21 mouse cellular contexts compared by ENCODE assay signal in the genomic region with DNA sequence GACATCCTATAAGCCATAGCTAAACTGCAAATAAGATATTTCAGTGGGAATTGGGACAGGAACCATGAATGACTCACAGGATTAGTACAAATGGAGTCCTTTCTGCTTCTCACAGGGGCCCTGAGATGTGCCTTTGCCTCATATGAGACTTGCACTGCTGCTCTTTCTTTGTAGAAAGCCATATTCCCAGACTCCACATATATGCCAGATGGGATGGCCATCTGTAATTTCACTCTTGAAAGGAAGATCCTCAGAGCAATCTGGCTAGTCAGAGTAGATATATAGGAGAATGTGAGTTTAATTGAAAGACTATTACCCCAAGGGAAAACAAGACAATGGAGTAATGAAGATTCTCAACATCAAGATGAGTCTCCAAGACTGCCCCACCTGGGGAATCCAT. TPM values are rescaled to one million over a fixed set of nuclear protein-coding genes. Genes with fewer than 3 reads are reported as not detected.
DNase-seq lines count a peak whose midpoint lies in the region; ATAC-seq and TF ChIP-seq lines count a peak whose summit lies in the region.
"Had no signal": no experiment of that assay in that cellular context is flagged by ENCODE, and none has a peak within 500 bp of the region (broad histone marks: within the 10 kb centered on the region; RNA-seq: fewer than 3 reads in every experiment).

No protein-coding gene starts in this region.

- H3K9me3 ChIP-seq in forebrain, embryonic 14.5 days (replicated peaks; ENCODE audit: control insufficient read depth, low read length): no peaks in the 10 kb centered on the region
- no peaks in the 10 kb centered on the region for H3K9me3 ChIP-seq in forebrain, embryonic 11.5 days (ENCODE audit: control insufficient read depth, low read length)
- H3K9me3 ChIP-seq: embryonic facial prominence, embryonic 13.5 days; forebrain, embryonic 13.5 days; heart, embryonic 12.5 days; hindbrain, embryonic 10.5 days had no signal

- H3K4me2 ChIP-seq in forebrain, embryonic 14.5 days (ENCODE audit: low read length): no peak overlapping the region
- H3K4me2 ChIP-seq in forebrain, embryonic 11.5 days (ENCODE audit: low read depth, low read length, severe bottlenecking): no peak overlapping the region
- H3K4me2 ChIP-seq: embryonic facial prominence, embryonic 13.5 days; forebrain, embryonic 13.5 days; heart, embryonic 12.5 days; hindbrain, embryonic 14.5 days had no signal

- no peaks in the 10 kb centered on the region for H3K4me1 ChIP-seq in forebrain, embryonic 14.5 days (ENCODE audit: control insufficient read depth, insufficient read depth, low read length)
- H3K4me1 ChIP-seq in forebrain, embryonic 11.5 days (replicated peaks; ENCODE audit: control insufficient read depth, insufficient read depth, low read length): no peaks in the 10 kb centered on the region
- H3K4me1 ChIP-seq: embryonic facial prominence, embryonic 13.5 days; forebrain, embryonic 13.5 days; heart, embryonic 12.5 days; hindbrain, embryonic 10.5 days had no signal

- H3K9ac ChIP-seq in forebrain, embryonic 14.5 days (ENCODE audit: low read length): no peak overlapping the region
- H3K9ac ChIP-seq in forebrain, embryonic 11.5 days (ENCODE audit: low read length): no peak overlapping the region
- H3K9ac ChIP-seq: embryonic facial prominence, embryonic 13.5 days; forebrain, embryonic 13.5 days; heart, embryonic 12.5 days; hindbrain, embryonic 14.5 days had no signal

- H3K27ac ChIP-seq in forebrain, embryonic 14.5 days (ENCODE audit: low read depth, low read length): no peak overlapping the region
- H3K27ac ChIP-seq in forebrain, embryonic 11.5 days (ENCODE audit: low read depth, low read length): no peak overlapping the region
- no peak overlapping the region for H3K27ac ChIP-seq in layer of hippocampus, adult 2 months
- H3K27ac ChIP-seq: embryonic facial prominence, embryonic 13.5 days; forebrain, embryonic 13.5 days; gastrocnemius, adult 2 months; hindbrain, embryonic 10.5 days; hindbrain, embryonic 14.5 days had no signal

- H3K36me3 ChIP-seq in forebrain, embryonic 14.5 days (ENCODE audit: control insufficient read depth, insufficient read depth, low read length): no peaks in the 10 kb centered on the region
- H3K36me3 ChIP-seq in forebrain, embryonic 11.5 days (ENCODE audit: control insufficient read depth, insufficient read depth, low read length): no peaks in the 10 kb centered on the region
- H3K36me3 ChIP-seq: embryonic facial prominence, embryonic 13.5 days; heart, embryonic 12.5 days; hindbrain, embryonic 10.5 days had no signal

- ATAC-seq in forebrain, embryonic 14.5 days: peak; percentile 48; the same call in 1 of the 2 replicates
- ATAC-seq in forebrain, embryonic 11.5 days (replicated peaks; ENCODE audit: low FRiP score): no peak
- ATAC-seq: activated CD4-positive, CD25-positive, alpha-beta regulatory T cell, adult 4 months; forebrain, embryonic 13.5 days; intestine, embryonic 16.5 days; Patski had no signal

- no peaks in the 10 kb centered on the region for H3K27me3 ChIP-seq in forebrain, embryonic 14.5 days (replicated peaks; ENCODE audit: control insufficient read depth, insufficient read depth, low read length)
- no peaks in the 10 kb centered on the region for H3K27me3 ChIP-seq in forebrain, embryonic 11.5 days (ENCODE audit: control insufficient read depth, insufficient read depth, low read length)
- H3K27me3 ChIP-seq: embryonic facial prominence, embryonic 13.5 days; forebrain, embryonic 13.5 days; heart, embryonic 12.5 days; Patski had no signal

- TF ChIP-seq POLR2A in brain, embryonic 14.5 days (IDR thresholded peaks at IDR 0.05; ENCODE audit: borderline replicate concordance, extremely low read depth, insufficient read depth, insufficient read length, poor library complexity, severe bottlenecking): no peak

- DNase-seq in forebrain, embryonic 14.5 days (ENCODE audit: low spot score): peak; percentile 32
- DNase-seq in forebrain, embryonic 11.5 days (ENCODE audit: low spot score): no peak
- peak; percentile 13 to 15 for DNase-seq in layer of hippocampus, adult 2 months (ENCODE audit: low spot score in 2 of 2)
- DNase-seq in layer of hippocampus, postnatal 10 days (ENCODE audit: low spot score in 2 of 2): no peak
- DNase-seq in brain, embryonic 14.5 days (ENCODE audit: low read depth): peak; percentile 52
- peak; percentile 15 for DNase-seq in layer of hippocampus, adult 9-10 months (ENCODE audit: low spot score)
- no peak for DNase-seq in urinary bladder, postnatal 36 days (ENCODE audit: low spot score in 2 of 2)
- DNase-seq in embryo, embryonic 10 days (ENCODE audit: low spot score): no peak
- DNase-seq: adrenal gland, postnatal 14 days; cerebellum, postnatal 25 days; gastrocnemius, adult 2 months; gastrocnemius, postnatal 25 days had no signal

- TF ChIP-seq CTCF in layer of hippocampus, adult 2 months (conservative IDR thresholded peaks at IDR 0.05): no peak
- no peak for TF ChIP-seq CTCF in brain, embryonic 14.5 days (IDR thresholded peaks at IDR 0.05; ENCODE audit: borderline replicate concordance, extremely low read depth, insufficient read depth, insufficient read length)

- H3K4me3 ChIP-seq in forebrain, embryonic 14.5 days (ENCODE audit: low read depth, low read length): no peak overlapping the region
- H3K4me3 ChIP-seq in forebrain, embryonic 11.5 days (ENCODE audit: low read depth, low read length): no peak overlapping the region
- H3K4me3 ChIP-seq in layer of hippocampus, adult 2 months: no peak overlapping the region
- H3K4me3 ChIP-seq: embryonic facial prominence, embryonic 13.5 days; forebrain, embryonic 13.5 days; gastrocnemius, adult 2 months; heart, embryonic 12.5 days; hindbrain, embryonic 10.5 days had no signal

RNA-seq across cellular contexts. Expression of gene Rnf152, which starts 21.0 kb away (rescaled TPM):
- 4.9 and 7.4 TPM in 2 replicates for polyA plus RNA-seq in forebrain, embryonic 14.5 days (2014; fragmentation: Nextera tagmentation; extraction: Ambion mirVana)
- 1.4 and 1.6 TPM in 2 replicates for polyA plus RNA-seq in forebrain, embryonic 11.5 days (2014; fragmentation: Nextera tagmentation; extraction: Ambion mirVana)
- total RNA-seq in layer of hippocampus, adult 2 months (2021): 1 to 10 TPM; 2.4 to 2.9 TPM
- total RNA-seq in layer of hippocampus, postnatal 10 days (2021): 10 to 100 TPM in 1 of 2 experiments, 1 to 10 TPM in 1; 9.4 to 10.9 TPM
- polyA plus RNA-seq in brain, embryonic 14.5 days (2012; rRNA removed): 9.5 and 23.0 TPM in 2 replicates
- total RNA-seq: granulocyte monocyte progenitor cell, adult 5-6 weeks had no signal

Comparison
In these comparisons a context has a peak if more than half of its experiments do, and no peak if none do; other contexts are left out.
1. DNase-seq: peak in forebrain, embryonic 14.5 days (single experiment), layer of hippocampus, adult 2 months (2 of 2), brain, embryonic 14.5 days (single experiment) and layer of hippocampus, adult 9-10 months (single experiment); none in forebrain, embryonic 11.5 days (single experiment), layer of hippocampus, postnatal 10 days (0 of 2), urinary bladder, postnatal 36 days (0 of 2) and embryo, embryonic 10 days (single experiment).